Mouse (Mus musculus) myocyte (in vitro differentiated cells): ENCODE results near the gene Cntn4. TPM values are rescaled to one million over a fixed set of nuclear protein-coding genes. Genes with fewer than 3 reads are reported as not detected.

Source experiments
- H3K27me3 ChIP-seq: one replicate; pipeline ENCODE4 v1.6.1; 2011; ENCODE audit not compliant: control insufficient read depth, insufficient read depth, insufficient read length
- H3K36me3 ChIP-seq: one replicate; pipeline ENCODE4 v1.6.1; 2011; ENCODE audit not compliant: control insufficient read depth, insufficient read depth
- H3K4me2 ChIP-seq: one replicate; pipeline ENCODE4 v1.6.1; 2011; ENCODE audit warnings: low read depth, control low read depth
- H3K4me3 ChIP-seq: one replicate; pipeline ENCODE4 v1.5.1; 2011; ENCODE audit warnings: mild to moderate bottlenecking, control low read depth, moderate library complexity
- H3K79me2 ChIP-seq: one replicate; pipeline ENCODE4 v1.6.1; 2011; ENCODE audit not compliant: control insufficient read depth, insufficient read depth
- H3ac ChIP-seq: one replicate; pipeline ENCODE4 v1.6.1; 2011; ENCODE audit not compliant: control insufficient read depth, insufficient read length
- CEBPB ChIP-seq: IDR thresholded peaks from 2 replicates; pipeline ENCODE4 v1.6.1; 2011; ENCODE audit warnings: mild to moderate bottlenecking, moderate library complexity; ENCODE audit not compliant: poor library complexity, insufficient read depth, severe bottlenecking
- E2F4 ChIP-seq: IDR thresholded peaks from one replicate; pipeline ENCODE4 v1.6.1; 2011; ENCODE audit warnings: mild to moderate bottlenecking, control low read depth, moderate library complexity; ENCODE audit not compliant: insufficient read depth
- MAX ChIP-seq: IDR thresholded peaks from one replicate; pipeline ENCODE4 v1.6.1; 2011; ENCODE audit warnings: low read depth, mild to moderate bottlenecking, control low read depth
- MYOD1 ChIP-seq, 3 experiments: IDR thresholded peaks; one replicate each; pipeline ENCODE4 v1.6.1; 2011; ENCODE audit warnings: control low read depth in 2 of 3, low read depth in 2 of 3, mild to moderate bottlenecking in 2 of 3, moderate library complexity in 1 of 3; ENCODE audit not compliant: insufficient read length in 2 of 3, control insufficient read depth in 1 of 3
- MYOG ChIP-seq, 3 experiments: IDR thresholded peaks; one replicate each; pipeline ENCODE4 v1.6.1; 2011; ENCODE audit warnings: control low read depth in 2 of 3, low read depth in 2 of 3, mild to moderate bottlenecking in 2 of 3; ENCODE audit not compliant: insufficient read length in 2 of 3, control insufficient read depth in 1 of 3, insufficient read depth in 1 of 3
- POLR2A ChIP-seq: IDR thresholded peaks from one replicate; pipeline ENCODE4 v1.6.1; 2011; ENCODE audit warnings: low read depth, mild to moderate bottlenecking, control low read depth, moderate library complexity; ENCODE audit not compliant: insufficient read length
- POLR2AphosphoS2 ChIP-seq: IDR thresholded peaks from one replicate; pipeline ENCODE4 v1.6.1; 2011; ENCODE audit warnings: low read depth, control low read depth; ENCODE audit not compliant: insufficient read length
- REST ChIP-seq: IDR thresholded peaks from one replicate; pipeline ENCODE4 v1.6.1; 2011; ENCODE audit warnings: mild to moderate bottlenecking, control low read depth, moderate library complexity; ENCODE audit not compliant: insufficient read depth, insufficient read length
- SRF ChIP-seq: IDR thresholded peaks from one replicate; pipeline ENCODE4 v1.6.1; 2011; ENCODE audit warnings: low read depth; ENCODE audit not compliant: control insufficient read depth, insufficient read length
- TCF12 ChIP-seq: IDR thresholded peaks from one replicate; pipeline ENCODE4 v1.6.1; 2011; ENCODE audit warnings: mild to moderate bottlenecking, control low read depth; ENCODE audit not compliant: poor library complexity, insufficient read depth, severe bottlenecking
- TCF3 ChIP-seq: IDR thresholded peaks from one replicate; pipeline ENCODE4 v1.6.1; 2011; ENCODE audit warnings: low read depth, control low read depth; ENCODE audit not compliant: insufficient read length
- USF1 ChIP-seq: IDR thresholded peaks from one replicate; pipeline ENCODE4 v1.6.1; 2011; ENCODE audit warnings: low read depth, mild to moderate bottlenecking, control low read depth, moderate library complexity
- polyA plus RNA-seq: library from polyadenylated mRNA; unstranded; fragments of >200 nt; fragmentation: generic; extraction: Trizol; gene quantifications from one replicate; pipeline ENCODE4 v1.2.1, GENCODE M21; 2012; ENCODE audit warnings: missing spikeins

Cntn4 gene
- polyA plus RNA-seq, 1 experiment = not detected

DNA sequence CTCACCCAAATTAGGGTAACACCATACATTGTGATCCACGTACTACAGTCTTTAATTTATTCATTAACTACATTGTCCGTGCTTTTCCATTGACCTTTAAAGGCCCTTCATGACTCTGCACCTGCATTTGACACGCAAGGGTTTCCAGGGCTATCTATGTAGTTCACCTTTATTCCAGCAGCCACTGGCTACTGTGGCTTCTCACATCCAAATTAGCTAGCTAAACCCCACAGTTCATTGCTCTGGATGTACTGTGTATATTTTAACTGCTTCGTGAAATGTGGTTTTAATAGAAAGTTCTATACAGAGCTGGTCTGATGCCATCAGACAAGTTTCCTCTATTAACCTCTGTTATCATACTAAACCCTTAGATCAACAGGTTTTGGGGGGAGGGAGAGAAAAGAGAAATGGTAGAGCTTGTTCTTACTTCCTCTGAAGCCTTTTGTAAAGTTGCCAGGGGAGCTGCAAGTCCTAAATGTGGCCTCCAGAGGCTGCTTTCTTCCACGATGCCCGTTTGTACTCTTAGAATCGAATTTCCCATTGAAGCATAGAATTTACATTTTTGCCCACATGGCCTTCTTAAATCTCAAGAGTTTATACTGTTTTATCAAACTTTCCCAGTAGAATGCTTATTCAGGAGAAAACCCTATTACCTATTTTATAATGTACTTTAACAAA is 1066.2 kb downstream of the Cntn4 start:
- no peak for TF ChIP-seq POLR2A
- TF ChIP-seq REST = no peak
- TF ChIP-seq MYOD1 (IDR thresholded peaks at IDR 0.05; ENCODE audit: control insufficient read depth in 1 of 3, insufficient read length in 2 of 3, low read depth in 2 of 3) = no peak
- no peak for TF ChIP-seq CEBPB
- no peak for TF ChIP-seq SRF
- no peak for TF ChIP-seq POLR2AphosphoS2
- TF ChIP-seq USF1 = no peak
- no peak for TF ChIP-seq TCF12
- no peak for TF ChIP-seq TCF3
- Histone ChIP-seq H3K36me3 (no peaks in the 10 kb centered on the region), H3K27me3 (no peaks in the 10 kb centered on the region), H3K4me3 (no peak overlapping the region), H3K79me2 (no peaks in the 10 kb centered on the region), H3ac (no peak overlapping the region), H3K4me2 (no peak overlapping the region)

DNA sequence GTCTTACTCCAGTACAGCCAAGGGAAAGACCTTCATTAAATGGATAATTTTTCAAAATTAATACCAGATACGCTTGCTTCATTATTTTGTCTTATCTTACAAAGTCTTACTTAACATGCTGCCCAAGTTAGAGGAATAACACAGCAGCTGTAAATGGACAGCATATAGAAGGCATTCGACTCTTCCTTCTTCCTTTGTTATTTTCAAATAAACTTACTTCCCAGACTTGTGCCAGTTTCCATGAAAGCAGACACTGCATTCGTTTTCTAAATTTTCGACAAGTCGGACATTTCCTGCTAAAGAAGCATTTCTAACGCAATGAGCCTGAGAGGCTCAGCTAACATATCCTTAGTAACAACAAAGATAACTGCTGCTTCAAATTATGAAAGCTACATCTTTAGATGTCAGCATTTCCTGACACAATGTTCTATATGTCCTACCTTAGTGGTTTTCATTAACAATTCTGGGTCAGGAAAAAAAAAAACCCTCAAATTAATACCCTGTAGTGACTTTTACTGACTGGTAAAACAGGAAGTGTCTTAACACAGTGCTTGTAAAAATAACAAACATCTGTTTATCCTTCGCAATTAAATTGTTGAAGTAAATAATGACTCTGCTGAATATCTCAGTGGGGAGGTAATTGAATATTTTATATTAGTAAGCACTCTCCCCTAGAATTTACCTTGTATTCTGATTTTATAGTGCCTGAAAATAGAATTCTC is 1068.4 kb downstream of the Cntn4 start:
- Histone ChIP-seq H3K36me3 (no peaks in the 10 kb centered on the region), H3K4me2 (no peak overlapping the region), H3K79me2 (no peaks in the 10 kb centered on the region), H3ac (no peak overlapping the region), H3K4me3 (no peak overlapping the region), H3K27me3 (no peaks in the 10 kb centered on the region)
- TF ChIP-seq TCF3 (no peak), MYOD1 (IDR thresholded peaks at IDR 0.05; ENCODE audit: control insufficient read depth in 1 of 3, insufficient read length in 2 of 3, low read depth in 2 of 3) (no peak), MAX (no peak), USF1 (no peak), E2F4 (no peak), REST (no peak), CEBPB (no peak), POLR2AphosphoS2 (no peak), SRF (no peak), MYOG (IDR thresholded peaks at IDR 0.05; ENCODE audit: control insufficient read depth in 1 of 3, insufficient read depth in 1 of 3, insufficient read length in 2 of 3, low read depth in 2 of 3) (no peak), TCF12 (no peak), POLR2A (no peak)

DNA sequence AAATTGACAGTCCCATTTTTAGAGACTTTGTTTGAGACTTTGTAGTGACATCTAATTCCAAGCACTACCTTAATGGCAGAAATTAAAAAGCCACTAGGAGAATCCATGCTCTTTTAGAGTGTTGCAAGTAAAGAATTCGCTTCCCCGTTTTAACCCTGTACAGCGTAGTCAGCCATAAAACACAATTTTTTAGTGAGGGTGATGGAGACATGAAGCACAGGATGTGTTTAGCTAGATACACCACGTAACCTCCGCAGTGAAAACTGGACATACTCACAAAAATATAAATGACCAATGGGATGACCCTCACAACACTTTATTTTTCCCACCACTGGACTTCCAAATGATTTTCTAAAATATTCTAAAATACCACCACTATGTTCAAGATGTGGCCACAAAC is 1069.8 kb downstream of the Cntn4 start:
- TF ChIP-seq TCF12 (no peak), MAX (no peak), USF1 (no peak), SRF (no peak), POLR2A (no peak), POLR2AphosphoS2 (no peak), CEBPB (no peak), REST (no peak), TCF3 (no peak), MYOD1 (IDR thresholded peaks at IDR 0.05; ENCODE audit: control insufficient read depth in 1 of 3, insufficient read length in 2 of 3, low read depth in 2 of 3) (no peak), E2F4 (no peak), MYOG (IDR thresholded peaks at IDR 0.05; ENCODE audit: control insufficient read depth in 1 of 3, insufficient read depth in 1 of 3, insufficient read length in 2 of 3, low read depth in 2 of 3) (no peak)
- H3K4me2 ChIP-seq = no peak overlapping the region
- H3K36me3 ChIP-seq = no peaks in the 10 kb centered on the region
- no peak overlapping the region for H3ac ChIP-seq
- no peak overlapping the region for H3K4me3 ChIP-seq
- no peaks in the 10 kb centered on the region for H3K27me3 ChIP-seq
- H3K79me2 ChIP-seq = no peaks in the 10 kb centered on the region

DNA sequence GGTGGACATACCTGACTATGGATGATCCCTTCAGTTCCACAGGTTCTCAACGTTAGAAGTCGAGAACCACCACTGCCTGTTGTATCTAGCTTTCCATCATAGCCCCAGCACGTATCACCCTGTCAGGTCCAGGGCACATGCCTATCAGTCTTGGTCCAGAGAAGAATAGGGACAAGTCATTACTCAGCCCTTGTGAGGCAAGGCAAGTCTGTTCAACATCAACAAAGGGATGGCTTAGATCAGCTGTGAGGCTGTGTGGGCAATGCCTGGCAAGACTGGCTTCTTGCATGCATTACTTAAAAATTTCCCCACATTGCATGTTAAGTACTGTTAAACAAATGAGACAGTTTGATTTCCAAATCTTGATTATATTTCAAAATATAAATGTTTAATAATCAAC is 1070.3 kb downstream of the Cntn4 start:
- no peak overlapping the region for H3K4me2 ChIP-seq
- H3K27me3 ChIP-seq = no peaks in the 10 kb centered on the region
- H3K36me3 ChIP-seq = no peaks in the 10 kb centered on the region
- TF ChIP-seq E2F4 = no peak
- TF ChIP-seq REST = no peak
- no peak for TF ChIP-seq CEBPB
- TF ChIP-seq TCF12 = no peak
- no peak for TF ChIP-seq TCF3
- TF ChIP-seq POLR2A = no peak
- no peak for TF ChIP-seq POLR2AphosphoS2
- TF ChIP-seq MAX = no peak
- no peak for TF ChIP-seq SRF
- no peak for TF ChIP-seq USF1
- no peaks in the 10 kb centered on the region for H3K79me2 ChIP-seq
- no peak overlapping the region for H3K4me3 ChIP-seq
- no peak overlapping the region for H3ac ChIP-seq
